Mouse (Mus musculus) splenic B cell, adult 2 months (primary cell): ENCODE data around the gene B3gnt2.

Experiments
- DNase-seq: peaks from one replicate; pipeline ENCODE4 v3.0.0-alpha.2; 2011; ENCODE audit warnings: low read depth, low spot score
- H3K27me3 ChIP-seq: 2 replicates; pipeline ENCODE4 v1.6.1; 2012; ENCODE audit warnings: mild to moderate bottlenecking, low read length, moderate library complexity, mixed read lengths; ENCODE audit not compliant: control insufficient read depth, poor library complexity, insufficient read depth, severe bottlenecking
- H3K36me3 ChIP-seq: 2 replicates; pipeline ENCODE4 v1.6.1; 2012; ENCODE audit warnings: mild to moderate bottlenecking, low read length, moderate library complexity, mixed read lengths; ENCODE audit not compliant: control insufficient read depth, poor library complexity, insufficient read depth, severe bottlenecking

The B3gnt2 gene

GRCm38 (mm10) chr11:22793881-22794203 is 66.9 kb downstream of the B3gnt2 start:
- H3K27me3 ChIP-seq: no peaks in the 10 kb centered on the region
- no peaks in the 10 kb centered on the region for H3K36me3 ChIP-seq
- no peak for DNase-seq

GRCm38 (mm10) chr11:22793176-22793880 is 67.4 kb downstream of the B3gnt2 start:
- DNase-seq: no peak
- Histone ChIP-seq H3K36me3 (no peaks in the 10 kb centered on the region), H3K27me3 (no peaks in the 10 kb centered on the region)

- Histone ChIP-seq H3K36me3 (no peaks in the 10 kb centered on the region), H3K27me3 (no peaks in the 10 kb centered on the region)
- no peak for DNase-seq
Measured at GRCm38 (mm10) chr11:22792149-22792548, 68.6 kb downstream of the B3gnt2 start.

- no peaks in the 10 kb centered on the region for H3K27me3 ChIP-seq
- no peaks in the 10 kb centered on the region for H3K36me3 ChIP-seq
- DNase-seq: no peak
Measured at GRCm38 (mm10) chr11:22791726-22792125, 69.0 kb downstream of the B3gnt2 start.

GRCm38 (mm10) chr11:22787833-22788232 is 72.9 kb downstream of the B3gnt2 start:
- no peak for DNase-seq
- Histone ChIP-seq H3K27me3 (no peaks in the 10 kb centered on the region), H3K36me3 (no peaks in the 10 kb centered on the region)

GRCm38 (mm10) chr11:22784477-22784876 is 76.3 kb downstream of the B3gnt2 start:
- no peak for DNase-seq
- Histone ChIP-seq H3K27me3 (no peaks in the 10 kb centered on the region), H3K36me3 (no peaks in the 10 kb centered on the region)

GRCm38 (mm10) chr11:22782705-22783124 is 78.0 kb downstream of the B3gnt2 start:
- no peaks in the 10 kb centered on the region for H3K36me3 ChIP-seq
- peak; percentile 93 for DNase-seq

GRCm38 (mm10) chr11:22781190-22781589 is 79.6 kb downstream of the B3gnt2 start:
- no peaks in the 10 kb centered on the region for H3K36me3 ChIP-seq
- H3K27me3 ChIP-seq: no peaks in the 10 kb centered on the region
- DNase-seq: no peak

More at GRCm38 (mm10) chr11:22782705-22783124, 78.0 kb downstream of the B3gnt2 start:
- H3K27me3 ChIP-seq: no peaks in the 10 kb centered on the region

- Histone ChIP-seq H3K36me3 (no peaks in the 10 kb centered on the region), H3K27me3 (no peaks in the 10 kb centered on the region)
- no peak for DNase-seq
Measured at GRCm38 (mm10) chr11:22780761-22781160, 80.0 kb downstream of the B3gnt2 start.

- DNase-seq: peak; percentile 32
- Histone ChIP-seq H3K27me3 (no peaks in the 10 kb centered on the region), H3K36me3 (no peaks in the 10 kb centered on the region)
Measured at GRCm38 (mm10) chr11:22779821-22780551, 80.8 kb downstream of the B3gnt2 start.

- no peak for DNase-seq
- no peaks in the 10 kb centered on the region for H3K27me3 ChIP-seq
Measured at GRCm38 (mm10) chr11:22778596-22778995, 82.2 kb downstream of the B3gnt2 start.

GRCm38 (mm10) chr11:22777531-22777930 is 83.2 kb downstream of the B3gnt2 start:
- Histone ChIP-seq H3K36me3 (no peaks in the 10 kb centered on the region), H3K27me3 (no peaks in the 10 kb centered on the region)
- DNase-seq: peak; percentile 66

More at GRCm38 (mm10) chr11:22778596-22778995, 82.2 kb downstream of the B3gnt2 start:
- H3K36me3 ChIP-seq: no peaks in the 10 kb centered on the region

GRCm38 (mm10) chr11:22774821-22775220 is 85.9 kb downstream of the B3gnt2 start:
- no peaks in the 10 kb centered on the region for H3K36me3 ChIP-seq
- no peak for DNase-seq

GRCm38 (mm10) chr11:22766238-22766637 is 94.5 kb downstream of the B3gnt2 start:
- no peak for DNase-seq
- H3K36me3 ChIP-seq: no peaks in the 10 kb centered on the region; the same call in 1 of the 2 replicates

More at GRCm38 (mm10) chr11:22774821-22775220, 85.9 kb downstream of the B3gnt2 start:
- H3K27me3 ChIP-seq: no peaks in the 10 kb centered on the region

GRCm38 (mm10) chr11:22765425-22765824 is 95.3 kb downstream of the B3gnt2 start:
- H3K36me3 ChIP-seq: no peaks in the 10 kb centered on the region; the same call in 1 of the 2 replicates
- peak; percentile 65 for DNase-seq
- H3K27me3 ChIP-seq: no peaks in the 10 kb centered on the region

More at GRCm38 (mm10) chr11:22766238-22766637, 94.5 kb downstream of the B3gnt2 start:
- no peaks in the 10 kb centered on the region for H3K27me3 ChIP-seq
